ENCODE assay signal across 30 mouse cellular contexts in the genomic region with DNA sequence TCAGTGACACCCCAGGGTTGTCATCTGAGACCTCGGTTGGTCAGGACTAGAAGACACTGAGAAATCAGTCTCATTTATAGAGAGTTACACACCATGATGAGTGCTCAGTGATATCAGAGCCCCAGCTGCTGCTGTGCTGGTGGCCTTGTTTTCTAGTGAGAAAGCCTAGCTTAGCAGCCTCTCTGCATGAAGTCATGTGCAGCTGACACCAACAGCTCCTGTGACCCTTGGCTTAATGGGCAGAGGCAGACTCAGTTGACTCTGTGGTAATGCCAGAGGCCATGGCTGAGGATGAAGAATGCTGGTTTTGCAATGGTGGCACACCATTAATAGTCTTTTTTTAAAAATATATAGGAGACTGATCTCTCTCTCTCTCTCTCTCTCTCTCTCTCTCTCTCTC. TPM values are rescaled to one million over a fixed set of nuclear protein-coding genes. Genes with fewer than 3 reads are reported as not detected.
"Had no signal": no experiment of that assay in that cellular context is flagged by ENCODE, and none has a peak within 500 bp of the region (broad histone marks: within the 10 kb centered on the region; RNA-seq: fewer than 3 reads in every experiment).

No protein-coding gene starts in this region.

- H3K4me3 ChIP-seq: intestine, embryonic 15.5 days; kidney, embryonic 15.5 days; lung, embryonic 15.5 days had no signal

- H3K9me3 ChIP-seq: intestine, embryonic 15.5 days; kidney, embryonic 15.5 days; lung, embryonic 15.5 days had no signal

- H3K27ac ChIP-seq: intestine, embryonic 15.5 days; kidney, embryonic 15.5 days; liver, embryonic 14.5 days; lung, embryonic 15.5 days; stomach, postnatal 0 days had no signal

- H3K9ac ChIP-seq: intestine, embryonic 15.5 days; kidney, embryonic 15.5 days; liver, embryonic 14.5 days; lung, embryonic 15.5 days had no signal

- DNase-seq: kidney, adult 11 months; kidney, adult 8-10 months; kidney, postnatal 10 days; kidney, postnatal 36 days; lung, adult 18-20 months; lung, postnatal 4 days; midbrain, embryonic 14.5 days; right cerebral cortex, adult 18-20 months; right cerebral cortex, postnatal 14 days; right cerebral cortex, postnatal 4 days; thymus, adult 2 months; thymus, postnatal 14 days; thymus, postnatal 4 days had no signal

- ATAC-seq: intestine, embryonic 15.5 days had no signal

- H3K36me3 ChIP-seq: intestine, embryonic 15.5 days; kidney, embryonic 15.5 days; lung, embryonic 15.5 days had no signal

- H3K4me2 ChIP-seq: intestine, embryonic 15.5 days; kidney, embryonic 15.5 days; liver, embryonic 11.5 days; lung, embryonic 15.5 days; midbrain, embryonic 11.5 days had no signal

- H3K4me1 ChIP-seq: intestine, embryonic 15.5 days; kidney, embryonic 15.5 days; lung, embryonic 15.5 days had no signal

- H3K27me3 ChIP-seq: intestine, embryonic 15.5 days; kidney, embryonic 15.5 days; lung, embryonic 15.5 days had no signal

RNA-seq across cellular contexts. Expression of gene Trpv3, which starts 22.4 kb away (rescaled TPM):
- total RNA-seq: megakaryocyte progenitor cell, adult 5-6 weeks; megakaryocyte-erythroid progenitor cell, adult 5-6 weeks had no signal

RNA-seq across cellular contexts. Expression of gene Aspa, which starts 39.8 kb away (rescaled TPM):
- total RNA-seq: megakaryocyte progenitor cell, adult 5-6 weeks had no signal
- polyA plus RNA-seq: limb, embryonic 11.5 days; midbrain, embryonic 11.5 days; neural tube, embryonic 11.5 days had no signal

RNA-seq across cellular contexts. Expression of gene Gm49340, which starts 39.9 kb away (rescaled TPM):
- total RNA-seq: layer of hippocampus, postnatal 14 days; left cerebral cortex, postnatal 36 days; megakaryocyte progenitor cell, adult 5-6 weeks; megakaryocyte-erythroid progenitor cell, adult 5-6 weeks; midbrain, postnatal 0 days had no signal
- polyA plus RNA-seq: intestine, embryonic 15.5 days; kidney, embryonic 15.5 days; limb, embryonic 11.5 days; limb, embryonic 14.5 days; liver, embryonic 11.5 days; midbrain, embryonic 11.5 days; midbrain, embryonic 14.5 days; midbrain, postnatal 0 days; neural tube, embryonic 11.5 days; neural tube, embryonic 14.5 days; stomach, embryonic 14.5 days; stomach, postnatal 0 days; thymus, adult 2 months had no signal

RNA-seq across cellular contexts. Expression of gene Spata22, which starts 39.9 kb away (rescaled TPM):
- total RNA-seq: layer of hippocampus, postnatal 14 days; left cerebral cortex, postnatal 36 days; megakaryocyte progenitor cell, adult 5-6 weeks; megakaryocyte-erythroid progenitor cell, adult 5-6 weeks; midbrain, postnatal 0 days had no signal
- polyA plus RNA-seq: limb, embryonic 11.5 days; limb, embryonic 14.5 days; liver, embryonic 11.5 days; lung, embryonic 15.5 days; midbrain, embryonic 11.5 days; midbrain, embryonic 14.5 days; neural tube, embryonic 11.5 days; neural tube, embryonic 14.5 days; stomach, embryonic 14.5 days; stomach, postnatal 0 days; thymus, adult 2 months had no signal

RNA-seq across cellular contexts. Expression of gene Trpv1, which starts 55.5 kb away (rescaled TPM):
- total RNA-seq: layer of hippocampus, postnatal 14 days; left cerebral cortex, postnatal 36 days; megakaryocyte progenitor cell, adult 5-6 weeks; megakaryocyte-erythroid progenitor cell, adult 5-6 weeks had no signal
- polyA plus RNA-seq: kidney, embryonic 15.5 days; liver, embryonic 11.5 days; liver, embryonic 14.5 days; lung, embryonic 15.5 days; midbrain, embryonic 11.5 days; midbrain, embryonic 14.5 days; neural tube, embryonic 11.5 days; neural tube, embryonic 14.5 days had no signal
